Mouse (Mus musculus): Measurements from ENCODE around the gene Mid1. TPM values are rescaled to one million over a fixed set of nuclear protein-coding genes. Genes with fewer than 3 reads are reported as not detected.
A peak's percentile ranks its signal among the peaks of the same experiment; 100 is the strongest.
"Not testable (repeated sequence)": the region's sequence is repeated elsewhere in the genome, so short reads cannot be mapped to it uniquely, and the experiment has no call there.

The Mid1 gene
- polyA plus RNA-seq, 1 experiment from 2014 or later = 4.8 TPM

DNA sequence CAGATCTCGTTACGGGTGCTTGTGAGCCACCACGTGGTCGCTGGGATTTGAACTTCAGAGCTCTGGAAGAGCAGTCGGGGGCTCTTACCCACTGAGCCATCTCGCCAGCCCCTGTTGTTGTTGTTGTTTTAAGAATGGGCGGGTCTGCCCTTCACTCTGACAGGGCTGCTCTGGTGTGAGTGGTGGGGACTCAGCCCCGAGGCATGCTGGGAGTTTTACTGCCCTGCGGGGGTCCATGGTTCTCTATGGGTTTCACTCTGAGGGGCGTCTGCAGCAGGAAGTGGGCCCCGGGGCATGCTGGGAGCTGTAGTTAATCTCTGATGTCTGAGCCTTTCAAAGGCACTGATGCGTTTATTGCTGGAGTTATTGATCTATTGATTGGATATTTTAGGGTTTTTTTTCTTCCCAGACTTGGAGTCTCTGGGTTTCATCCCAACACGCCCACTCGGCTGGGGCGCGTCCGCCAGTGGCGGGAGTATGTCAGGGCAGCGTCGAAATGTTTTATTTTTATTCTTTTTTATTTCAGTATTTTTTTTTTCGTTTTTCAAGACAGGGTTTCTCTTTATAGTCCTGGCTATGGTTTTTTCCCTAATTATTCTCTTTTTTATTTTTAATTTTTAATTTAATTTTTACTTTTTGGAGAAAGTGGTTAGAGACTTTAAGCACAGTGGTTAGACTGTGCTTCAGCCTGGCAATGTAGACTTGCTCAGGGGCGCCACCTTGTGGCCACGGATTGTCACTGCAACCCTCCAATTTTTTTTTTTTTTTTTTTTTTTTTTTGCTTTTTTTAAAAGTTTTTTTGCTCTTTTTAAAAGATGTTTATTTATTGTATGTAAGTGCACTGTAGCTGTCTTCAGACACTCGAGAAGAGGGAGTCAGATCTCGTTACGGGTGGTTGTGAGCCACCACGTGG lies 332.6 kb downstream of the Mid1 start:
- Histone ChIP-seq H3K4me2 (ENCODE audit: low read depth, low read length) (peak overlapping the region; percentile 0; the same call in 1 of the 2 replicates), H3K9me3 (ENCODE audit: control insufficient read depth, low read length) (peaks cover 16% of the 10 kb centered on the region), H3K36me3 (ENCODE audit: control insufficient read depth, insufficient read depth, low read length) (peaks cover 35% of the 10 kb centered on the region)
- not testable (repeated sequence) for H3K4me1 ChIP-seq (replicated peaks; ENCODE audit: control insufficient read depth, insufficient read depth, low read length); H3K9ac ChIP-seq (ENCODE audit: low read length); H3K27ac ChIP-seq (ENCODE audit: low read length); H3K4me3 ChIP-seq (ENCODE audit: low read length); H3K27me3 ChIP-seq (ENCODE audit: control insufficient read depth, insufficient read depth, low read depth, low read length)
- peak; percentile 87 for ATAC-seq (ENCODE audit: low read depth)
- WGBS = 53% methylated on average over 27 of the region's 27 CpGs

DNA sequence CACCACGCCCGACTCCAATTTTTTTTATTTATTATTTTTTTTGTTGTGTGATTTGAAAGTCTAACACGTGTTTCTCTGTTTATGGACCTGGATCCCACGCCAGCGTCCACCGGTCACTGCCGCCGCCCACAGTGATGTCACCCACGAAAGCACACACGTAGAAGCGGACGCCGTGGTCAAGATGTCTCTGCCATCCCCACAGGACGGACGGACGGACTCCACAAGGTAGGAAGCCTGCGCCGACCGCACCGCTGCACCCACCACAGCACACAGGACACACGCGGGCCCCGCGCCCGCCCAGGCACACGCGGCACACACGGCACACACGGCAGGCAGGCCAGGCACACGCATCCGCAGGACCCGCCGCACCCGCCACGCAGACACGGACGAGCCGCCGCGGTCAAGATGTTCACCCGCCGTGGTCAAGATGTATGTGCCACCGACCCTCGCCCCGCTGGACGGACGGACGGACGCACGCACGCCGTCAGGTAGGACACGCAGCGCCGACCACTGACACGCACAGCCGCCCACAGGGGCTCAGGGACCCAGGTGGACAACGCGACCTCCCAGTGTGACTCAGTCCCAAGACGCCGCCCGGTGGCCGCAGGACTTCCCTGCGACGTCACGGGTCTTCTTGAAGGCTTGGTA lies 333.7 kb downstream of the Mid1 start:
- H3K36me3 ChIP-seq (ENCODE audit: control insufficient read depth, insufficient read depth, low read length) = peaks cover 35% of the 10 kb centered on the region
- peak; percentile 77 for ATAC-seq (ENCODE audit: low read depth)
- WGBS = 86% methylated on average over 66 of the region's 66 CpGs

GRCm38 (mm10) chrX:170019219-170019953 lies 334.4 kb downstream of the Mid1 start:
- H3K4me3 ChIP-seq (ENCODE audit: low read length); H3K9ac ChIP-seq (ENCODE audit: low read length); H3K4me2 ChIP-seq (ENCODE audit: low read depth, low read length); H3K27me3 ChIP-seq (ENCODE audit: control insufficient read depth, insufficient read depth, low read depth, low read length); H3K4me1 ChIP-seq (replicated peaks; ENCODE audit: control insufficient read depth, insufficient read depth, low read length); H3K27ac ChIP-seq (ENCODE audit: low read length): not testable (repeated sequence)
- peaks cover 16% of the 10 kb centered on the region for H3K9me3 ChIP-seq (ENCODE audit: control insufficient read depth, low read length)
- peaks cover 35% of the 10 kb centered on the region for H3K36me3 ChIP-seq (ENCODE audit: control insufficient read depth, insufficient read depth, low read length)
- ATAC-seq (ENCODE audit: low read depth) = peak; percentile 31
- 84% methylated on average over 30 of the region's 30 CpGs for WGBS

More for the DNA sequence above, 333.7 kb downstream of the Mid1 start:
- H3K4me2 ChIP-seq (ENCODE audit: low read depth, low read length); H3K4me1 ChIP-seq (replicated peaks; ENCODE audit: control insufficient read depth, insufficient read depth, low read length); H3K9ac ChIP-seq (ENCODE audit: low read length); H3K27ac ChIP-seq (ENCODE audit: low read length); H3K4me3 ChIP-seq (ENCODE audit: low read length); H3K27me3 ChIP-seq (ENCODE audit: control insufficient read depth, insufficient read depth, low read depth, low read length): not testable (repeated sequence)
- peaks cover 16% of the 10 kb centered on the region for H3K9me3 ChIP-seq (ENCODE audit: control insufficient read depth, low read length)

DNA sequence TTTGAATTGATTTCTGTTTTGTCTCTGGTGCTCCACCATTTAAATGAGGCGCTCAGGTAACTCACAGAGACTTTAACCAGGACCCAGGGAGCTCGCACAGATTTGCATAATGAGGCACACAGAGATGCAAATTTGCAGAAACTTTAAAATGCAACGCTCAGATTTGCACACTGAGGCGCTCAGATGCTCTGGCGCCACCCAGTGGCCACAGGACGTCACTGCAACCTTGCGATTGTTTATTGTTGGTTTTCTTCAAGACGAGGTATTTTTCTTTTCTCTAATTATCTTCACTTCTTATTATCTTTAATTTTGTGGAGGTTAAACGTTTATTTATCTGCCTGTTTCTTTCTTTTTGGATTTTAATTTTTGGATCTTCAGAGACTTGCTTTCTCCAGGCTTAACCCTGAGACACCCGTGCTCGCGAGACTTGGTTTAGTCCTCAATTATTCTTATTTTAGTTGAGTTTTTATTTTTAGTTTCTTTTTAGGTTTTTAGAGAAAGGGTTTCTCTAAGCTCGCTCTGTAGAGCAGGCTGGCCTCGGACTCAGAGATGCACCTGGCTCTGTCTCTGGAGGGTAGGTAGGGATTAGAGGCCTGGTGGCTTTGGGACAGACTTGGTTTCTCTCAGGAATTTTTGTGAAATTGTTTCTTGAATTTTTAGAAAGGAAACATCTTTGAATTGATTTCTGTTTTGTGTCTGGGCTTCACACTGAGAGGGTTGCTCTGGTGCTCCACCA lies 335.1 kb downstream of the Mid1 start:
- 54% methylated on average over 14 of the region's 14 CpGs for WGBS
- ATAC-seq (ENCODE audit: low read depth); H3K4me3 ChIP-seq (ENCODE audit: low read length); H3K4me2 ChIP-seq (ENCODE audit: low read depth, low read length); H3K9ac ChIP-seq (ENCODE audit: low read length); H3K27me3 ChIP-seq (ENCODE audit: control insufficient read depth, insufficient read depth, low read depth, low read length); H3K27ac ChIP-seq (ENCODE audit: low read length); H3K4me1 ChIP-seq (replicated peaks; ENCODE audit: control insufficient read depth, insufficient read depth, low read length): not testable (repeated sequence)
- peaks cover 16% of the 10 kb centered on the region for H3K9me3 ChIP-seq (ENCODE audit: control insufficient read depth, low read length)
- H3K36me3 ChIP-seq (ENCODE audit: control insufficient read depth, insufficient read depth, low read length) = peaks cover 35% of the 10 kb centered on the region

- peaks cover 16% of the 10 kb centered on the region for H3K9me3 ChIP-seq (ENCODE audit: control insufficient read depth, low read length)
- not testable (repeated sequence) for H3K9ac ChIP-seq (ENCODE audit: low read length); H3K27ac ChIP-seq (ENCODE audit: low read length); H3K4me1 ChIP-seq (replicated peaks; ENCODE audit: control insufficient read depth, insufficient read depth, low read length); H3K27me3 ChIP-seq (ENCODE audit: control insufficient read depth, insufficient read depth, low read depth, low read length); ATAC-seq (ENCODE audit: low read depth); H3K4me2 ChIP-seq (ENCODE audit: low read depth, low read length); H3K4me3 ChIP-seq (ENCODE audit: low read length)
- peaks cover 35% of the 10 kb centered on the region for H3K36me3 ChIP-seq (ENCODE audit: control insufficient read depth, insufficient read depth, low read length)
- WGBS = 43% methylated on average over 9 of the region's 9 CpGs
Observed at GRCm38 (mm10) chrX:170020690-170021050, 335.7 kb downstream of the Mid1 start.

DNA sequence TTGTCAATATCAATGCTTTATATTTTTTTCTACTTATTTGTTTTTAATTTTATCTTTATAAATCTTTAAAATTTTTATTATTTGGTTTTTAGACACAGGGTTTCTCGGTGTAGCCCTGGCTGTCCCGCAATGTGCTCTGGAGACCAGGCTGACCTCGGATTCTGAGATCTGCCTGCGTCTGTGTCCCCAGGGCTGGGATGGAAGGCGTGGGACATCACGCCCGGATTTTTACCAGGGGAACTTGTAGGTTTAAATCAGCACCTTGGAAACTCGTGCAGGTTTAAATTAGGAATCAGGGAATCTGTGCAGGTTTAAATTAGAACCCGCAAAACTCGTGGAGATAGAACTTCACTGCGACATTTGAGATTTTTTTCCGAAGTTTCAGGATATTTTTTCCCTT lies 336.2 kb downstream of the Mid1 start:
- not testable (repeated sequence) for H3K9ac ChIP-seq (ENCODE audit: low read length); ATAC-seq (ENCODE audit: low read depth); H3K4me2 ChIP-seq (ENCODE audit: low read depth, low read length); H3K4me3 ChIP-seq (ENCODE audit: low read length); H3K27me3 ChIP-seq (ENCODE audit: control insufficient read depth, insufficient read depth, low read depth, low read length); H3K4me1 ChIP-seq (replicated peaks; ENCODE audit: control insufficient read depth, insufficient read depth, low read length); H3K27ac ChIP-seq (ENCODE audit: low read length)
- Histone ChIP-seq H3K9me3 (ENCODE audit: control insufficient read depth, low read length) (peaks cover 16% of the 10 kb centered on the region), H3K36me3 (ENCODE audit: control insufficient read depth, insufficient read depth, low read length) (peaks cover 35% of the 10 kb centered on the region)
- WGBS = 77% methylated on average over 12 of the region's 12 CpGs

- H3K27ac ChIP-seq (ENCODE audit: low read length); H3K4me3 ChIP-seq (ENCODE audit: low read length); H3K9ac ChIP-seq (ENCODE audit: low read length); H3K4me1 ChIP-seq (replicated peaks; ENCODE audit: control insufficient read depth, insufficient read depth, low read length); H3K4me2 ChIP-seq (ENCODE audit: low read depth, low read length); H3K27me3 ChIP-seq (ENCODE audit: control insufficient read depth, insufficient read depth, low read depth, low read length); ATAC-seq (ENCODE audit: low read depth): not testable (repeated sequence)
- Histone ChIP-seq H3K9me3 (ENCODE audit: control insufficient read depth, low read length) (peaks cover 16% of the 10 kb centered on the region), H3K36me3 (ENCODE audit: control insufficient read depth, insufficient read depth, low read length) (peaks cover 35% of the 10 kb centered on the region)
- 52% methylated on average over 15 of the region's 15 CpGs for WGBS
Observed at GRCm38 (mm10) chrX:170021750-170022461, 336.9 kb downstream of the Mid1 start.
